Mouse (Mus musculus) ES-Bruce4 (cell line): Measurements from ENCODE around the gene Pbxip1.

Experiments used
- CTCF ChIP-seq: IDR thresholded peaks from one replicate; pipeline ENCODE4 v1.8.1; 2011; ENCODE audit warnings: low read depth, low read length
- EP300 ChIP-seq: IDR thresholded peaks from 2 replicates; pipeline ENCODE4 v1.6.1; 2011; ENCODE audit warnings: low read depth, low read length; ENCODE audit not compliant: insufficient read depth
- POLR2A ChIP-seq: IDR thresholded peaks from one replicate; pipeline ENCODE4 v1.8.1; 2011; ENCODE audit warnings: low read length; ENCODE audit not compliant: insufficient read depth

DNA sequence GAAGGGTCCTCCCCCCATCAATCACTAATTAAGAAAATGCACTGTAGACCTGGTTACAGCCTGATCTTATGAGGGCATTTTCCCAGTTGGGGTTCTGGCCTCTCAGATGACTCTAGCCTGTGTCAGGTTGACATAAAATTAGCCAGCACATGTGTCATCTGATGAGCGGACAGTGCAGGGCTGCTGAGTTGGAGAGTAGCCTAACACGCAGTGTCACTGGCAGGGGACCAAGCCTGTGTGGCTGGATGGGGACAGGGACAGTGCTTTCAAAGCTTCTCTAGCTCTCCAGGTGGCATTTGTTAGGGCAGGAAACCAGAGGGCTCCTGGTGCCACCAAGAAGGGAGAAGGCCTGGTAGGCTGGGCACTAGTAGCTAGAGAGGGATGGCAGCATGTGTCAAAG lies 4.2 kb downstream of the Pbxip1 start:
- no peak for TF ChIP-seq CTCF
- TF ChIP-seq EP300: no peak
- TF ChIP-seq POLR2A: no peak
